Mouse (Mus musculus) urinary bladder, postnatal 14 days (tissue): ENCODE results near the gene Isy1.
"Not testable (repeated sequence)": the region's sequence is repeated elsewhere in the genome, so short reads cannot be mapped to it uniquely, and the experiment has no call there.

ENCODE experiments used
- DNase-seq: peaks from one replicate; pipeline ENCODE4 v3.0.0; 2021; ENCODE audit warnings: low spot score

The Isy1 gene

DNA sequence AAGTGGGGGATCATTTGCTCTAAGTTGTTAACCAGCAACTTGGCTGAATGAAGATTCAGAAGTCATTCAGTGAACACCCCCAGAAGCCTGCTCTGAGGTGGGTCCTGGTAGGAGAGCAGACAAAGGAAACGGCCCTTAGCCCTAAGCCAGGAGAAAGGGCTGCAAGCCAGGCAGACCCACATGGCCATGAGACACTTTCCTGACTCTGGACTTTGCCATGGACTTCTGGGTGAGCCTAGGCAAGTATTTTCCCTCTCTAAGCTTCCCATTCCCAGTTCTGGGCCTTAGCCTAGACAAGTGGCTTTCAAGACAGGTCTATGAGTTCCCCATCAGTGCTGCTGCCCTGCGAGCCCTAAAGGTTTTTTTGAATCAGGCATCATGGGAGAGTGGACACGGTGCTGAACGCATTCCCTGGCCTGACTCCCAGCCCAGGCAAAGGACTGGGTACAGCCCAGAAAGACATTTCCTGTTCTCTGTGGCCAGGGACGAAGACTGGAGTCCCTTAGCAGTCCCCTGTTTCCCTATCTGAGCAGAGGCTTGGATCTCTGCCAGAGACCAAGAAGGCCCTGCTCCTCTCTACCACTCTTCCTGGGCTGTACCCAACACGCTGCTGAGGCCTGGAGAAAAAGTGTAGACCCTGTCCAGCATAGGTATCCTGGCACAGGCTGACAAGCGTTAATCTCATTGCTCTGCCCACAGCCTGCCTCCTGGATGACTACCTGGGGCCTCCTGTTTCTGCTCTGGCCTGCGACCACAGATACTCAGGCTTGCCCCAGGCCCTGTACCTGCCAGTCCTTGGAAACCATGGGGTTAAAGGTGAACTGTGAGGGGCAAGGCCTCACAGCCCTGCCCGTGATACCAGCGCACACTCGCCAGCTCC, 60.1 kb downstream of the Isy1 start:
- DNase-seq, result no peak

- DNase-seq, result no peak
Observed at GRCm38 (mm10) chr6:87777842-87778241, 60.8 kb downstream of the Isy1 start, which contains the start of gene Gp9. Gp9 (plus strand) TSS chr6:87778072.

DNA sequence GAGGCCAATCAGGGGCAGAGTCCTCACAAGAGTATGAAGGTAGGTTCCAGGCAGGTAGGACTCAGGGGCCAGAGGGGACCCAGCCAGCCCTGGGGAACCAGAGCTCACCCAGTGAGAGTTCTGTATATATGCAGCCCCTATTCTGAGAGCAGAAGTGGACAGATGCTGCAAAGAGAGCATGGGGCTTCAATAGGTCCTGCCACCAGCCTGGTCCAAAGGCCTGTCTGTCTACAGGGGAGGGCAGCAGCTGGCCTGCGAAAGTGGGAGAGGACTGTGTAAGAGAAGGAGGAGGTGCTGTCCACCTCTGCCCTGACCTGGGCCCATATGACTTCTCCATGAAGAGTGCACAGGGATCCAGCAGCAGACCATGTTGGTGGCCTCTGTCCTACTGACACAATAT, 61.9 kb downstream of the Isy1 start:
- DNase-seq, result no peak

DNA sequence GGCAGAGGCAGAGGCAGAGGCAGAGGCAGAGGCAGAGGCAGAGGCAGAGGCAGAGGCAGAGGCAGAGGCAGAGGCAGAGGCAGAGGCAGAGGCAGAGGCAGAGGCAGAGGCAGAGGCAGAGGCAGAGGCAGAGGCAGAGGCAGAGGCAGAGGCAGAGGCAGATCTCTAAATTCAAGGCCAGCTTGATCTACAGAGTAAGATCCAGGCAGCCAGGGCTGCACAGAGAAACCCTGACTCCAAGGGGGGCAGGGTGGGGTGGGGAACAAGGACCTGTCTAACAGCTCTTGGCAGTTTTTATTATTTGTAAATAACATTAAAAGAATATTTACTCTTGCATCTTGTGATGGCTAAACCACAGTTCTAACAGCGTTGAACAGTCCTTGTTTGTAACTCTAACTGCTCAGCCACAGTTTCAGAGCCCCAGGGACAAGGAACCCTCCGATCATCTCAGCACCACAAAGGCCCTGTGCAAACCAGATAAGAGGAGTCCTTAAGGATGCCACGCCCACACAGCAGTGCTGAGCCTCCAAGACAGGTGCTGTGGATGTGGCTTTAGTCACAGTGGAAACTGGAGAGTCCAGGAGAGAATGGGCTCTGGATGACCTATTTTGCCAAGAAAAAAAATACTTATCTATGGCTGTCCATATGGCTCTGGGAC, 62.9 kb downstream of the Isy1 start:
- DNase-seq, result no peak

DNA sequence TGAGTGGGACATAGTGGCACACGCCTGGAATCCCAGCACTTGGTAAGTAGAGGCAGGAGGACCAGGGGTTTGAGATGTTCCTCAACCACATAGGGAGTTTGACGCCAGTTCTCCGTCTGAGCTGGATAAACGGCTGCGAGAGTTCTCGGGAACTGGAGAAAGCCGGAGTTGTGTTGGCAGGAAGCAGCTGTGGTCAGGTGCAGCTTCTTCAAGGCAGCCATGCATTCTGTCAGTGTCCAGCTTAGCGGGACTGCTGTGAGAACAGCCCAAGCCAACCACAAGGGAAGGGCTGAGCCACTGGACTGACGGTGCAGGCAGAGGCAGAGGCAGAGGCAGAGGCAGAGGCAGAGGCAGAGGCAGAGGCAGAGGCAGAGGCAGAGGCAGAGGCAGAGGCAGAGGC, 63.7 kb downstream of the Isy1 start:
- DNase-seq, result no peak

GRCm38 (mm10) chr6:87774466-87774865, 64.1 kb downstream of the Isy1 start:
- no peak for DNase-seq

DNA sequence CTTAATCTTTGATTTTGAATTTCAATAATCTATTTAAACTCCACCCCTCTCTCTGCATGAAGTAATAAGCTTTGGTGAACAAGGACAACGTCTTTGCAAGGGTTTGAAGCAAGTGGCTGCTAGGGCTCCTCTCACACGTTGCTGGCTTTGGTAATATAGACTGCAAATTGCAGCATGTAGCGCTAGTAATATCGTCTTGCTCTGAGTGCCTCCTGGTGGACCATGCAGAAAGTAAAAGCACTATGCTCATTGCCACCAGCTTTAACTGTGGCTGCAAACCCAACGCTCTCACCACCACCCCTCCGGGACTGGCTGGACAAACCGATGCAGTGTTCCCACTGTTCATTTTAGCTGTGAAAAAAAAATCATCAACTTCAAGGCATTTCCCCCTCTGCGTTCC, 68.0 kb downstream of the Isy1 start:
- DNase-seq, result no peak

- DNase-seq, result not testable (repeated sequence)
Observed at GRCm38 (mm10) chr6:87764296-87764695, 74.3 kb downstream of the Isy1 start.
